Mouse (Mus musculus) thymus, adult 2 months (tissue): ENCODE results near the gene Cenpu. TPM values are rescaled to one million over a fixed set of nuclear protein-coding genes. Genes with fewer than 3 reads are reported as not detected.

Experiments
- DNase-seq: peaks from one replicate; pipeline ENCODE4 v3.0.0; 2021
- H3K27ac ChIP-seq: fragments of 200-500 bp; 2 replicates; pipeline ENCODE4 v1.5.1; 2012; ENCODE audit warnings: low read length, control low read depth; ENCODE audit not compliant: control insufficient read depth, insufficient read depth
- H3K27me3 ChIP-seq: fragments of 200-500 bp; 2 replicates; pipeline ENCODE4 v1.6.1; 2012; ENCODE audit warnings: mild to moderate bottlenecking, low read length, moderate library complexity, mixed read lengths; ENCODE audit not compliant: control insufficient read depth, insufficient read depth
- H3K36me3 ChIP-seq: fragments of 200-500 bp; 2 replicates; pipeline ENCODE4 v1.6.1; 2012; ENCODE audit warnings: mild to moderate bottlenecking, low read length, moderate library complexity; ENCODE audit not compliant: control insufficient read depth, insufficient read depth
- H3K4me1 ChIP-seq: fragments of 200-500 bp; replicated peaks from 2 replicates; pipeline ENCODE4 v1.6.1; 2012; ENCODE audit warnings: low read length; ENCODE audit not compliant: control insufficient read depth, insufficient read depth
- H3K4me3 ChIP-seq: fragments of 200-500 bp; 2 replicates; pipeline ENCODE4 v1.5.1; 2012; ENCODE audit warnings: mild to moderate bottlenecking, low read length, control low read depth, moderate library complexity; ENCODE audit not compliant: control insufficient read depth, insufficient read depth
- CTCF ChIP-seq: fragments of 200-500 bp; IDR thresholded peaks from 2 replicates; pipeline ENCODE4 v1.5.1; 2012; ENCODE audit warnings: mild to moderate bottlenecking, control low read depth, low read length, moderate library complexity, borderline replicate concordance; ENCODE audit not compliant: control insufficient read depth, poor library complexity, insufficient read depth; ENCODE audit errors: extremely low read depth
- POLR2A ChIP-seq: fragments of 200-500 bp; IDR thresholded peaks from 2 replicates; pipeline ENCODE4 v1.6.1; 2012; ENCODE audit warnings: mild to moderate bottlenecking, low read length, control low read depth, moderate library complexity; ENCODE audit not compliant: control insufficient read depth, poor library complexity, insufficient read depth; ENCODE audit errors: extremely low read depth
- WGBS: fragments of 180-500 bp; shearing (Covaris S2); methylation state at CpG from one replicate; pipeline ENCODE4 v1.1.7; 2018; 5-methylcytosine and 5-hydroxymethylcytosine counted together
- polyA plus RNA-seq: library from polyadenylated mRNA; depleted of rRNA; stranded (reverse); fragments of >200 nt; gene quantifications from 2 replicates; pipeline ENCODE4 v1.2.3, GENCODE M21; 2012

The Cenpu gene
- polyA plus RNA-seq, 1 experiment, result 4.6 TPM

DNA sequence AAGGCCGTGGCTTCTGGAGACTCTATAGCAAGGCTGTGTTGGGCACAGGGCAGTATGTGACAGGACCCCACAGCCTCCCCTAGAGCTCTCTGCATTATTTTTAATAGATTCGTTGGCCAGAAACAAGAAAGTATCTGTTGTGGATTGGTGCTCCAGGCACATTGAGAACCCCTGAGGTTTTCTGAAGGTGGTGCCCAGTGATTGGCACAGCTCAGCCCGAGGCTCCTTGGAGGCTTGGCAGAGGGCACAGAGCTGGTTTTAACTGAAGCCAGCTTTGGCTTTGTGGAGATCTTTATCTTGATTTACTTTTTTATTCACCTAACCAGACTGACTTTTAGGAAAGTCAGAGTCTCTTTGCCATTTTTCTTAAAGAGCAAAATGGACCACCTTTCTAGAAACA, 42.4 kb upstream of the Cenpu start:
- no peak for TF ChIP-seq CTCF
- no peak for TF ChIP-seq POLR2A
- Histone ChIP-seq H3K4me3 (no peak overlapping the region), H3K27me3 (no peaks in the 10 kb centered on the region; the same call in 1 of the 2 replicates), H3K4me1 (peaks cover 33% of the 10 kb centered on the region), H3K36me3 (no peaks in the 10 kb centered on the region), H3K27ac (no peak overlapping the region)
- 37% methylated on average over 3 of the region's 3 CpGs for WGBS
- DNase-seq, result no peak

DNA sequence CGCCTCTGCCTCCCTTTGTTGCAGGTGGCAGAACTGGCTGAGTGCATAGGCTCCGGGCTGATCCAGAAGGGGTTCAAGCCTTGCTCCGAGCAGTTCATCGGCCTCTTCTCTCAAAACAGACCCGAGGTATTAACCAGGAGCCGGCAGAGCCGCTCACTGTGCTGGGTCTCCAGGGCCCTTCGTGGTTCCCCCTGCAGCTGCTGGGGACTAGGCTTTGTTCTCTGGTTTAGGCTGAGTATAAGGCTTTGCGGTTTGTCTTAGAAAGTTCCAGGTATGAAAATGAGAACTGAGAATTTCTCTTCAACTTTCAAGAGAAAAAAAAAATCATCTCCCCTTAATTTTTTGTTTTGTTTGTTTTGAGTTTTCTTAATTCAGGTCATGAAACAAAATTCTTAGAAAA, 40.5 kb upstream of the Cenpu start:
- 28% methylated on average over 9 of the region's 9 CpGs for WGBS
- TF ChIP-seq CTCF (no peak), POLR2A (no peak)

DNA sequence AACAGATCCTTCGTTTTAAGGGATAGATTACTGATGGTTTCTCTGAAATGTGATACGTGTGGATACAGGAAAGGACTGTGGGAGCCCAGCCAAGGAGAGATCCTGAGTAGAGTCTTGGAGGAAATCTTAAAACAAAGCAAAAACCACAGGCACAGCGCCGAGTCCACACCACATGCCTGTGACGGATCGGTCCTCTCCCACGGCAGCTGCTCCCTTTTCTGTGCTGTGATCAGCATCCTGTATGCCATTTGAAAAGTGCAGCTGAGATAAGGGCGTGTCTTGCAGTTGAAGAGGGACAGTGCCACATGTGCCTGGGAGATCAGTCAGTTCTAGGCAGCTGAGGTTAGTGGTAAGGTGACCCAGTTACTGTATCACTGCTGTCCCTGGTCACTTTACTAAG, 39.3 kb upstream of the Cenpu start:
- H3K4me3 ChIP-seq, result no peak overlapping the region
- no peaks in the 10 kb centered on the region for H3K36me3 ChIP-seq
- no peak overlapping the region for H3K27ac ChIP-seq
- 3% methylated on average over 8 of the region's 8 CpGs for WGBS
- DNase-seq, result peak; percentile 27
- H3K27me3 ChIP-seq, result no peaks in the 10 kb centered on the region; the same call in 1 of the 2 replicates
- TF ChIP-seq CTCF, result no peak
- TF ChIP-seq POLR2A, result no peak
- H3K4me1 ChIP-seq, result peaks cover 31% of the 10 kb centered on the region

More for the DNA sequence above, 40.5 kb upstream of the Cenpu start:
- H3K4me1 ChIP-seq, result peaks cover 33% of the 10 kb centered on the region
- H3K27ac ChIP-seq, result peak overlapping the region; percentile 21; the same call in 1 of the 2 replicates
- no peaks in the 10 kb centered on the region; the same call in 1 of the 2 replicates for H3K27me3 ChIP-seq
- no peak overlapping the region for H3K4me3 ChIP-seq
- H3K36me3 ChIP-seq, result no peaks in the 10 kb centered on the region
- peak; percentile 15 for DNase-seq

DNA sequence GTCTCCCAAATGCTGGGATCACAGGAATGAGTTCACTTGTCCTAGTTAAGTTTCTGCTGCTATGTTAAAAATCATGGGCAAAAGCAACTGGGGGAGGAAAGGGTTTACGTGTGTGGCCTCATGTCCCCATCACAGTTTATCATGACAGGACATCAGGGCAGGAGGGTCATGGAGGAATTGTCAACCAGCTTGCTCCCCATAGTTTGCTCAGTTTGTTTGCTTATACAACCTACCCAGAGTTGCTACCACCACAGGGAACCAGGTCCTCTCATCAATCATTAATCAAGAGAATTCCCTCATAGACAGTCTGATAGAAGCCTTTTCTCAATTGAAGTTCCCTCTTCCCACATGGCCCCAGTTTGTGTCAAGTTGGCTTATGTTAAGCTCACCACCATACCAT, 37.8 kb upstream of the Cenpu start:
- no peak overlapping the region for H3K4me3 ChIP-seq
- peaks cover 22% of the 10 kb centered on the region for H3K4me1 ChIP-seq
- H3K27ac ChIP-seq, result no peak overlapping the region
- 100% methylated on average over 1 of the region's 1 CpGs for WGBS
- H3K36me3 ChIP-seq, result no peaks in the 10 kb centered on the region
- no peak for TF ChIP-seq CTCF
- no peak for TF ChIP-seq POLR2A
- no peak for DNase-seq
- no peaks in the 10 kb centered on the region; the same call in 1 of the 2 replicates for H3K27me3 ChIP-seq

DNA sequence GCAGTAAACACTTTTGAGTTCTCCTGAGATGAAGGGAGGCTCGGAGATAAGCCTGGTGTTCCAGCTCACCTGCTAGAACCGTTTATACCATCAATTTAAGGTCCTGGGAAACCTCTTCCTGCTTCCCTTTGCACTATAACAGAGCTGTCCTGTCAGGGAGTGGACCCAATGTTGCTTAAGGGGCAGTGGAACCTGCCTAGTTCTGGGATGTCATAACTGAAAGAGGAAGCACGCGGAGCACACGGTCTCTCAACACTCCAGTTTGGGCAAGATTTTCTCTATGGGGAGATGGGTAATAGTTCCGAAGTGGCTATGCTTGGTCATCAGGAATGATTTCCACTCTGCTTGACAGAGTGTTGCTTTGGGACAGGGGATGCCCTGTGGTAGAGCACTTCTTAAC, 31.2 kb upstream of the Cenpu start:
- Histone ChIP-seq H3K36me3 (no peaks in the 10 kb centered on the region), H3K27me3 (no peaks in the 10 kb centered on the region), H3K4me1 (no peaks in the 10 kb centered on the region), H3K27ac (no peak overlapping the region), H3K4me3 (no peak overlapping the region)
- TF ChIP-seq POLR2A (no peak), CTCF (no peak)
- WGBS, result 91% methylated on average over 6 of the region's 6 CpGs
- DNase-seq, result no peak

DNA sequence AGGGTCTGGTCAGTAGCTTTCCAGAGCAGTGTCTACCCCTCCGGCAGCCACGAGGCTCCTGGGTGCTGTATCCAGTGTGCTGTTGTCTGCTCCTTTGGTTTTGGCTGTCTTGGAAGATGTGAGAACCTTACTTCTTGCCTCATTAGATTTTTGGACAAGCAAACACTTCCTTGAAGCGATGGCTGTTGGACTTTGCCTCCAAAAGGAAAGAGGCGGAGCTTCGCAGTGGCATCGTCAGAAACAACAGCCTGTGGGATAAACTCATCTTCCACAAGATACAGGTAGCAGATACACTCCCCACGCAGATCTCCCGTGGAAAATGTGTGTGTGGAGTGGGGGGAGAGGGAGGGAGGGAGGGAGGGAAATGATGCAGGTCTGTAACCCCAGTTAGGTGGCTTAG, 25.7 kb upstream of the Cenpu start:
- H3K4me1 ChIP-seq, result no peaks in the 10 kb centered on the region
- TF ChIP-seq POLR2A (no peak), CTCF (no peak)
- H3K4me3 ChIP-seq, result no peak overlapping the region
- WGBS, result 94% methylated on average over 8 of the region's 8 CpGs
- H3K27ac ChIP-seq, result no peak overlapping the region
- no peak for DNase-seq
- H3K27me3 ChIP-seq, result no peaks in the 10 kb centered on the region
- no peaks in the 10 kb centered on the region for H3K36me3 ChIP-seq

DNA sequence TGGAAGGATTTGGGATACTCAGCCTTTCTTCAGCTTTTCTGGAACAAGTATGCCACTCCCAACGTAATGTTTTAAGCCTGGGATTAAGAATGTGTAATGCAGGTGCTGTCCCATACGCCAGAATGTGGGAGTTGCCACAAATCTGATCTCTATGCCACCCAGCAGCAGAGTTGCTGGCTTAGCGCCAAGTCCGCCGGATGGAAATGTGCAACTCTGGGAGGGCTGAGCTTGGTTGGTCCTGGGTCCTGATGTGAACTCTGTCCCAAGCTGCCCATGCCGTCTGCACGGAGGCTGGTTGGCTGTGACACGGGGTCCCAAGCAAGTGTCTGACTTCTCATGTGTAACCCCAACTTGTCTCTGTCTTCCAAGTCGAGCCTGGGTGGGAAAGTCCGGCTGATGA, 25.0 kb upstream of the Cenpu start:
- no peak overlapping the region for H3K4me3 ChIP-seq
- TF ChIP-seq POLR2A, result no peak
- TF ChIP-seq CTCF, result no peak
- DNase-seq, result no peak
- H3K4me1 ChIP-seq, result no peaks in the 10 kb centered on the region
- 89% methylated on average over 10 of the region's 10 CpGs for WGBS
- no peak overlapping the region for H3K27ac ChIP-seq
- H3K27me3 ChIP-seq, result no peaks in the 10 kb centered on the region
- H3K36me3 ChIP-seq, result no peaks in the 10 kb centered on the region
